Mouse (Mus musculus) liver, embryonic 11.5 days (tissue): Measurements from ENCODE around the gene Grb14. TPM values are rescaled to one million over a fixed set of nuclear protein-coding genes. Genes with fewer than 3 reads are reported as not detected.

Source experiments
- ATAC-seq: fragments of 200-750 bp; cut with Nextera tagmentation; replicated peaks from 2 replicates; pipeline ENCODE4 v1.8.0; 2017; ENCODE audit warnings: moderate number of reproducible peaks, mild to moderate bottlenecking, moderate TSS enrichment, moderate library complexity; ENCODE audit not compliant: low FRiP score
- DNase-seq: peaks from one replicate; pipeline ENCODE4 v3.0.0-alpha.2; 2017; ENCODE audit warnings: low spot score
- H3K27ac ChIP-seq: fragments of 300-500 bp; sonication (generic); 2 replicates; pipeline ENCODE4 v1.5.1; 2014; ENCODE audit warnings: mild to moderate bottlenecking, low read depth, low read length, control low read depth
- H3K27me3 ChIP-seq: fragments of 300-500 bp; sonication (generic); replicated peaks from 2 replicates; pipeline ENCODE4 v1.6.1; 2014; ENCODE audit warnings: low read length, mixed read lengths; ENCODE audit not compliant: control insufficient read depth, insufficient read depth
- H3K36me3 ChIP-seq: fragments of 300-500 bp; sonication (generic); 2 replicates; pipeline ENCODE4 v1.6.1; 2014; ENCODE audit warnings: mild to moderate bottlenecking, low read length, moderate library complexity, mixed read lengths; ENCODE audit not compliant: control insufficient read depth, insufficient read depth
- H3K4me1 ChIP-seq: fragments of 300-500 bp; sonication (generic); replicated peaks from 2 replicates; pipeline ENCODE4 v1.6.1; 2014; ENCODE audit warnings: low read length, mixed read lengths; ENCODE audit not compliant: control insufficient read depth, insufficient read depth
- H3K4me2 ChIP-seq: fragments of 300-500 bp; sonication (generic); 2 replicates; pipeline ENCODE4 v1.6.1; 2014; ENCODE audit warnings: mild to moderate bottlenecking, control low read depth, moderate library complexity
- H3K4me3 ChIP-seq: fragments of 300-500 bp; sonication (generic); 2 replicates; pipeline ENCODE4 v1.5.1; 2014; ENCODE audit warnings: low read depth, low read length, control low read depth
- H3K9ac ChIP-seq: fragments of 300-500 bp; sonication (generic); 2 replicates; pipeline ENCODE4 v1.6.1; 2014; ENCODE audit warnings: low read depth, low read length, control low read depth
- H3K9me3 ChIP-seq: fragments of 300-500 bp; sonication (generic); 2 replicates; pipeline ENCODE4 v1.6.1; 2016; ENCODE audit warnings: low read length, inconsistent platforms, mixed read lengths; ENCODE audit not compliant: control insufficient read depth
- WGBS: fragments of 180-500 bp; shearing (Covaris S2); extraction: QIAGEN DNeasy Blood & Tissue Kit; methylation state at CpG from one replicate; pipeline ENCODE4 v1.1.7; 2014; 5-methylcytosine and 5-hydroxymethylcytosine counted together
- polyA plus RNA-seq: library from polyadenylated mRNA; unstranded; fragments of >200 nt; fragmentation: Nextera tagmentation; extraction: Ambion mirVana; gene quantifications from 2 replicates; pipeline ENCODE4 v1.2.1, GENCODE M21; 2014

Grb14 gene
- 7.7 and 8.1 TPM in 2 replicates for polyA plus RNA-seq

DNA sequence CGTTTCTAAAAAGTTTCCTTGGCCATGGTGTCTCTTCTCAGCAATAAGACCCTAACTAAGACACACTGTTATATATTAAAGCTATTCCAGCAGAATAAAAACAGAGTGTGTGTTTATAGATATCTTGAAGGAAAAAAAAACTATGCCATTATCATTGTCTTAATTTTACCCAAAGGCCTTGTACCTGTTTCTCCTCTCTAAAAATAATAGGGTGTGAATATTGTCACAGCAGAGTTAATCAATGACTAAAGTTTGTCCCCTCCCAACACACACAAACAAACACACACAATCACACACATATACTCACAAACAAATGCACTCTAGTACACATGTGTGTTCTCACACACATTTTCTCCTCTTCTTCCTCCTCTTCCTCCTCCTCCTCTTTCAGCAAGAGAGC lies at the start of gene Grb14:
Grb14 (minus strand) TSS at position 101 of the 400 bp plus-strand sequence.
- no peaks in the 10 kb centered on the region for H3K9me3 ChIP-seq
- H3K9ac ChIP-seq, result no peak within 1 kb of the TSS
- H3K4me1 ChIP-seq, result no peaks in the 10 kb centered on the region
- H3K27me3 ChIP-seq, result peaks cover 8% of the 10 kb centered on the region
- H3K36me3 ChIP-seq, result no peaks in the 10 kb centered on the region
- no peak within 1 kb of the TSS for H3K4me3 ChIP-seq
- no peak within 1 kb of the TSS for H3K4me2 ChIP-seq
- DNase-seq (no peak), ATAC-seq (no peak)
- 83% methylated on average over 1 of the region's 1 CpGs for WGBS
- no peak within 1 kb of the TSS for H3K27ac ChIP-seq

DNA sequence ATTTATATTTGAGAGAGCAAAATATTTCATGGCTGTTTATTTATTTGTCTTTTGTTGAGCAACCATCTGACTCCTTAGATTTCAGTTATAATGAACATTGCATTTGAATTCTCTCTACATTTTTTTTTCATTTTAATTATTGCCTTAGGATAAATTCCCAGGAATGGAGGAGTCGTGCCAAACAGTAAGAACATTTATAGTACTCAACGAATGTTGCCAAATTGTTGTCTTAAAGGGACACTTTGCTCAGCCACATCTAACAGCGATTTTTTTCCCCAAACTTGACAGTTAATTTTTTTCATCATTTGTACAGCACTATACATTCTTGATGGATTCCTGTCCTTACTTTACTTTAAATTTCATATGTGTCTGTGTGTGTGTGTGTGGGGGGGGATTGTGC lies 47.4 kb upstream of the Grb14 start:
- no peaks in the 10 kb centered on the region for H3K9me3 ChIP-seq
- H3K4me1 ChIP-seq, result no peaks in the 10 kb centered on the region
- no peaks in the 10 kb centered on the region for H3K27me3 ChIP-seq
- no peak overlapping the region for H3K4me3 ChIP-seq
- ATAC-seq (no peak), DNase-seq (no peak)
- no peak overlapping the region for H3K4me2 ChIP-seq
- H3K36me3 ChIP-seq, result no peaks in the 10 kb centered on the region
- 72% methylated on average over 3 of the region's 3 CpGs for WGBS
- no peak overlapping the region for H3K9ac ChIP-seq
- H3K27ac ChIP-seq, result no peak overlapping the region

DNA sequence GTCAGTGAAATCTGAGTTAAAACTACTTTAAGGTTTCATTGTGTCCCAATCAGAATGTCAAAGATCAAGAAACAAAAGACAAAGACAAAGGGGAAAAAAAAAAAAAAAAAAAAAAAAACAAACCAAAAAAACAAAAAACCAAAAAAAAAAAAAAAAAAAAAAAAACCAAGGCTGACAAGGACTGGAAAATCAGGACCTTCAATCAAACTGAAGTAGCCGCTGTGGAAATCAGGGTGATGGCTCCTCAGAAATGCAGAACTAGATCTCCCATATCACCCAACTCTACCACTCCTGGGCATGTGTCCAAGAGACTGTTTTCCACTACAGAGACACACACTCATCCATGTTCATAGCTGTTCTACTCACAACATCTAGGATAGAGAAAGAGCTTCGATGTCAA lies 29.0 kb upstream of the Grb14 start:
- H3K27ac ChIP-seq, result no peak overlapping the region
- H3K27me3 ChIP-seq, result no peaks in the 10 kb centered on the region
- DNase-seq (no peak), ATAC-seq (no peak)
- no peaks in the 10 kb centered on the region for H3K4me1 ChIP-seq
- H3K9me3 ChIP-seq, result no peaks in the 10 kb centered on the region
- WGBS, result 77% methylated on average over 2 of the region's 2 CpGs
- H3K4me2 ChIP-seq, result no peak overlapping the region
- H3K9ac ChIP-seq, result no peak overlapping the region
- H3K36me3 ChIP-seq, result no peaks in the 10 kb centered on the region
- no peak overlapping the region for H3K4me3 ChIP-seq

DNA sequence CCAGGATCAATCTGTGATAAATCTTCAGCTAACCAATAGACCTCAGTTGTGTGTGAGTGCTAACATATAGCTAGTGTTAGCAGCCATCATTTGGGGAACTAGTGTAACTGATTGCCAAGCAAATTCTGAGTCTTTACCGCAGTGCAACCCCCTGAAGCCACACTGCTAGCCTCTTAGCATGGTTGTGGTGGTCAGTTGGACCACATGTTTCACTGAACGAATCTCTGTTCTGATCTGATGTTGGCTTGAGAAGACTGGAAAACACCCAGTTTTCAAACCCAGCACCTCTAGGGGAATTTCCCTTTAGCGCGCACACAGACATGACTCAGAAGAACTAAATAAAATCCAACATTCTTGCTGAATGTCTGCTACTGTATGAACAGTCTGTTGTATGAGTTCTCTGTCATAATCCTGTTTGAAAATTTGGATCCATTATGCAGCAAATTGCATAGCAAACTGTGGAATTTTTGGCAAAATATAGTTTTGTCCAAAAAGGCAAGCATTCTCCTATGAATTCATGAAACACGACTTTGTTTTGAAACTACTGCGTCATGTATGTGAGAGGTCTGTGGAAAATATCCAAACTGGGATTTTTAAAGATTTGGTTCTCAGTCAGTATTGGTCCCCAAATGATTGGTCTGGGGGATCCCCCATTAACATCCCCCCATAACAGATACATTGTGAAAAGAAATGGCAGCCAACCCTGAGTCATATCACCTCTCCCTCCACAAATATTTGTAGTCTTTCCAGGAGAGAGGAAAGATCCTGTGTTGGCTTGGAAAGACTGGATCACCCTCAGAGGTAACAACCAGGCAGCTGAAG lies 27.6 kb upstream of the Grb14 start:
- no peak overlapping the region for H3K27ac ChIP-seq
- no peak for ATAC-seq
- no peak for DNase-seq
- H3K36me3 ChIP-seq, result no peaks in the 10 kb centered on the region
- H3K27me3 ChIP-seq, result no peaks in the 10 kb centered on the region
- H3K9me3 ChIP-seq, result no peaks in the 10 kb centered on the region
- H3K4me3 ChIP-seq, result no peak overlapping the region
- no peak overlapping the region for H3K4me2 ChIP-seq
- no peak overlapping the region for H3K9ac ChIP-seq
- no peaks in the 10 kb centered on the region for H3K4me1 ChIP-seq
- 86% methylated on average over 6 of the region's 6 CpGs for WGBS

DNA sequence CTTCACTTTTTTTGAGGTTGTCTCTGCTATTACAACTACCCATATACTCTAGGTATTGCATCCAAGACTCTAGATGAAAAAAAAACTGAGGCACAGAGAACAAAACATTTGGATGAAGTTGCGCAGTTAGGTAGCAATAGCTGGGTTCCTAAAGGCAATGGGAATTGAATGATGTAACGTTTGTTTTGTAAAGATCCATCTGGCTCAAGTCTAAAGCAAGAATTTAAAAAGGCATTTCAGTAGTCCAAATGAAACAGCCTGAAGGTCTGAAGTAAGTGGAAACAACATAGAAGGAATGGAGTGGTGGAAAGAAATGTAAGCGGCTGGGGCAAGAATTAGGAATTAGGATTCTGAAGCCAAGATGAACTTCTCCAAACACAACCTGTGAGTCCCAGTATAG lies 26.0 kb upstream of the Grb14 start:
- Histone ChIP-seq H3K36me3 (no peaks in the 10 kb centered on the region), H3K9me3 (no peaks in the 10 kb centered on the region), H3K9ac (no peak overlapping the region), H3K27ac (no peak overlapping the region), H3K4me1 (no peaks in the 10 kb centered on the region), H3K4me2 (no peak overlapping the region), H3K27me3 (no peaks in the 10 kb centered on the region), H3K4me3 (no peak overlapping the region)
- ATAC-seq (no peak), DNase-seq (no peak)
- WGBS, result 93% methylated on average over 3 of the region's 3 CpGs

DNA sequence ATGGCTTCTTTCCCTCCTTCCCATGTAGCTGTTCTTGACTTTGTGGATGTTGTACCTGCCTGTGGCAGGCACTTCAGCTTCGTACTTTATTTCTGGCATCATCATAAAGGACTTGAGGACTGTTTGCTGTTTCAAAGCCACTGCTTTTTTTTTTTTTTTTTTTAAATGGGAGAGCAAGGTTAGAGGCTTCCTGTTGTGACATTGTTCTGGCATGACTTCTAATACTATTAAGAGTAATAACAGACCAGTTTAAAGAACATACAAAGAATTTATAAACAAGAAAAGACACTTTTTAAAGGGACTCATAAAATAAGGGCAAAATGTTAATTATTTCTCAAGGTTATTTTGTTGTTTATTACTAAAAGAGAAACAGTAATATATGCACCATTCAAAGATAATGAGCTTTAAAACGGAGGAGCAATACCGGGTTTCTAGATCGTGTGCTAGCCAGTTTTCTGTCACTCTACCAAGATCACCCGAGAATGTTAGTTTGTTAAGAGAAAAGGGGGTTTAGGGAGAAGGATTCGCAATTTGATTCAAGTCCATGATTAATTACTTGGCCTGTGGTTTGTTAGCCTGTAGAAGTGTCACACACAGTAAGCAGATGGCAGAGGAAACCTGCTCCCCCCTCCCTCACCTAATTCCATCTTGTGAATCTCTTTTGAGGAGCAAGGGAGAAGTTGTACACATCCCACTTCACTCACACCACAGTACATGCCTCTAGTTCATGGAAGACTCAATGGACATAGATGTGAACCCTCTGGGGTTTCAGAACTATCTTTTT lies 23.6 kb upstream of the Grb14 start:
- 76% methylated on average over 6 of the region's 6 CpGs for WGBS
- no peaks in the 10 kb centered on the region for H3K27me3 ChIP-seq
- no peak overlapping the region for H3K4me2 ChIP-seq
- ATAC-seq, result no peak
- no peak for DNase-seq
- H3K9ac ChIP-seq, result no peak overlapping the region
- H3K4me1 ChIP-seq, result no peaks in the 10 kb centered on the region
- H3K27ac ChIP-seq, result no peak overlapping the region
- no peaks in the 10 kb centered on the region for H3K9me3 ChIP-seq
- no peaks in the 10 kb centered on the region for H3K36me3 ChIP-seq
- no peak overlapping the region for H3K4me3 ChIP-seq

DNA sequence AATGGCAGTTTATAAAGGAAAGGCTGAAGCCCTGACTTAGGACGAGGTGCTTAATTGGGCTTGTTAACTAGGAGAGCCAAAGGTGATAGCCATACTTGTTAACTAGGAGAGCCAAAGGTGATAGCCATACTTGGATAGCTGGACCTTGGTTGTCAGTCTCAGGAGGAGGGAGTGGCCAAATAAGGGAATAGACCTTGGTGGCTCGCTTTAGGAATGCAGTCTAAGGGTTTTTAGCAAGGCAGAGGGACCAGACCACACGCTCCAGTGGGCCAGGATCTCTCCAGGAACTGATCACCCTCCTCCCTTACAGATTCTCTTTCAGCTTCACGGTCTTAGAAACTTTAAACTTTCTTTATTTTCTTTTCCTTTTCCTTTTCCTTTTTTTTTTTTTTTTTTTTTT lies 13.4 kb upstream of the Grb14 start:
- Histone ChIP-seq H3K4me3 (no peak overlapping the region), H3K27me3 (no peaks in the 10 kb centered on the region), H3K27ac (no peak overlapping the region), H3K36me3 (no peaks in the 10 kb centered on the region), H3K9me3 (no peaks in the 10 kb centered on the region), H3K4me2 (no peak overlapping the region), H3K9ac (no peak overlapping the region), H3K4me1 (no peaks in the 10 kb centered on the region)
- ATAC-seq (no peak), DNase-seq (no peak)
- WGBS, result 28% methylated on average over 4 of the region's 4 CpGs

DNA sequence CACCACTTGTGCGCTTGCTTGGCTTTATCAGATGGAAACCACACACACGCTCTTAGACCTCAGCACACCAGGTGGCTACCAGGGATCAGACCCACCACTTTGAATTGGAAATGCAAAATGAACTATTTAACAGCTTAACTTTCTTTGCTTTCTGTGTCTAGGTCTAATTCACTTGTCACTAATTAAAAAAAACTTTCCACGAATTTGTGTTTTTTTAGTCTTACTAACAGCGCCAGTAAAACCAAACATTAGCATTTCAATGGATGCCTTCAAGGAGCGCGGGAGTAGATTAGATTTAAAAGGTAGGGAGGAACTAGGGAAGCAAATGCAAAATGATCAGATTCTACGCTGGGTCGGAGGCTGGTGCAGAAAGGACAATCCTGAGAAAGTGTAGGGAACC lies 12.8 kb upstream of the Grb14 start:
- no peak overlapping the region for H3K4me2 ChIP-seq
- no peak overlapping the region for H3K9ac ChIP-seq
- no peaks in the 10 kb centered on the region for H3K27me3 ChIP-seq
- DNase-seq (no peak), ATAC-seq (no peak)
- H3K9me3 ChIP-seq, result no peaks in the 10 kb centered on the region
- no peak overlapping the region for H3K27ac ChIP-seq
- H3K36me3 ChIP-seq, result no peaks in the 10 kb centered on the region
- 34% methylated on average over 8 of the region's 8 CpGs for WGBS
- H3K4me3 ChIP-seq, result no peak overlapping the region
- no peaks in the 10 kb centered on the region for H3K4me1 ChIP-seq
